Mouse (Mus musculus): ENCODE data around the gene Slc1a7. TPM values are rescaled to one million over a fixed set of nuclear protein-coding genes. Genes with fewer than 3 reads are reported as not detected.

Gene Slc1a7
- total RNA-seq, 2 experiments from 2014 or later = 0.27 to 0.45 TPM

GRCm38 (mm10) chr4:108045136-108046107, 77.3 kb downstream of the Slc1a7 start:
- DNase-seq (ENCODE audit: low spot score in 2 of 2) = no peak

- DNase-seq (ENCODE audit: low spot score in 2 of 2) = no peak
These were observed 78.0 kb downstream of the Slc1a7 start for GRCm38 (mm10) chr4:108046136-108046535.

- DNase-seq (ENCODE audit: low spot score in 2 of 2) = no peak
These were observed 83.6 kb downstream of the Slc1a7 start for GRCm38 (mm10) chr4:108051687-108052274.

GRCm38 (mm10) chr4:108052673-108053072, 84.5 kb downstream of the Slc1a7 start:
- no peak for DNase-seq (ENCODE audit: low spot score in 2 of 2)

- DNase-seq (ENCODE audit: low spot score in 2 of 2) = no peak
These were observed 87.7 kb downstream of the Slc1a7 start for GRCm38 (mm10) chr4:108055873-108056272.

GRCm38 (mm10) chr4:108057247-108057646, 89.1 kb downstream of the Slc1a7 start:
- DNase-seq (ENCODE audit: low spot score in 2 of 2) = no peak

- DNase-seq (ENCODE audit: low spot score in 2 of 2) = peak in 1 of 2 experiments; percentile 25
These were observed 90.0 kb downstream of the Slc1a7 start for GRCm38 (mm10) chr4:108058166-108058565.

- DNase-seq (ENCODE audit: low spot score in 2 of 2) = no peak
These were observed 91.7 kb downstream of the Slc1a7 start for GRCm38 (mm10) chr4:108059601-108060379.

- no peak for DNase-seq (ENCODE audit: low spot score in 2 of 2)
These were observed 92.6 kb downstream of the Slc1a7 start for GRCm38 (mm10) chr4:108060774-108061173.

- DNase-seq (ENCODE audit: low spot score in 2 of 2) = no peak
These were observed 94.4 kb downstream of the Slc1a7 start for GRCm38 (mm10) chr4:108062524-108062923.

Other genes with a start within 250 kb of the Slc1a7 start
- gene Lrp8, start 166.1 kb upstream of the Slc1a7 start, total RNA-seq (2021) = 10 to 100 TPM in 1 of 2 experiments, 1 to 10 TPM in 1; 6.9 to 13.1 TPM
- 10 to 100 TPM; 75.1 to 82.3 TPM for gene Magoh, start 88.6 kb upstream of the Slc1a7 start, total RNA-seq (2021)
- gene 0610037L13Rik, start 78.5 kb upstream of the Slc1a7 start, total RNA-seq (2021) = 10 to 100 TPM; 77.6 to 81.6 TPM
- 100 to 1,000 TPM; 167 to 236 TPM for gene Cpt2, start 44.7 kb upstream of the Slc1a7 start, total RNA-seq (2021)
- 10 to 100 TPM in 1 of 2 experiments, 1 to 10 TPM in 1; 7.1 to 15.1 TPM for gene Podn, start 128.1 kb downstream of the Slc1a7 start, total RNA-seq (2021)
- gene Scp2, start 176.7 kb downstream of the Slc1a7 start, total RNA-seq (2021) = 100 to 1,000 TPM; 336 to 431 TPM
- 10 to 100 TPM; 22.3 to 22.8 TPM for gene Echdc2, start 197.1 kb downstream of the Slc1a7 start, total RNA-seq (2021)
- gene Zyg11a, start 249.7 kb downstream of the Slc1a7 start, total RNA-seq (2021) = 1 to 10 TPM in 1 of 2 experiments, under 1 TPM in 1; 0.36 to 1.0 TPM

All from adrenal gland, adult 18-20 months (tissue).